Mouse (Mus musculus): ENCODE data around the gene Npff.

GRCm38 (mm10) chr15:102518859-102519201 lies 5.9 kb downstream of the Npff start:
- TF ChIP-seq CTCF (IDR thresholded peaks at IDR 0.05; ENCODE audit: control insufficient read depth, insufficient read depth, insufficient read length) (no peak), MAX (IDR thresholded peaks at IDR 0.05) (no peak), FOSL1 (IDR thresholded peaks at IDR 0.05; ENCODE audit: insufficient read depth, low read length, poor library complexity, severe bottlenecking) (no peak), USF1 (IDR thresholded peaks at IDR 0.05; ENCODE audit: low read depth) (no peak)

Data from C2C12 (cell line).